Mouse (Mus musculus): ENCODE data around the gene Sirpa. TPM values are rescaled to one million over a fixed set of nuclear protein-coding genes. Genes with fewer than 3 reads are reported as not detected.

The Sirpa gene
- total and polyA plus RNA-seq, 3 experiments: not detected

DNA sequence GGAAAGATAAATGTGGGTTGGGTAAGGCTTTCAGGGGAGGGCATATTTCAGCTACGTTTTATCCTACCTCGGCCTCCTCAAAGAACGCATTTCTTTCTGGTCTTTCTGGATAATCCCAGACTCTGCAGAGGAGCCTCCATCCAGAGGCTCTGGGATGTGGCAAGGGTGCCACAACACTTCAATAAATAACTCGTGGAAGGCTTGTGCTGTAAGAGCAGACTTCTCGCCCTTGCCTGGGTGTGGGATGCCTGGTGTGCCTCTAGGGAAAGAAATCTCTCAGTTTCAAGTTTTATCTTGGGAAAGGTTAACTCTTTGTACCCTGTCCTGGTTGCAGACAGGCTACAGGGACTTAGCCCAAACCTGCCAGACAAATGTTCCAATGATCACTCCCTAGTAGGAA lies 23.1 kb upstream of the Sirpa start:
- DNase-seq (ENCODE audit: low read depth, low spot score): no peak
- TF ChIP-seq MEF2A (IDR thresholded peaks at IDR 0.05; ENCODE audit: extremely low read depth, insufficient replicate concordance, low read depth, low read length, poor library complexity, severe bottlenecking) (no peak), ZC3H11A (IDR thresholded peaks at IDR 0.05; ENCODE audit: low read depth, low read length) (no peak), CHD1 (IDR thresholded peaks at IDR 0.05; ENCODE audit: low read depth, low read length) (no peak), MXI1 (IDR thresholded peaks at IDR 0.05; ENCODE audit: low read depth, low read length) (no peak), ELF1 (IDR thresholded peaks at IDR 0.05; ENCODE audit: low read depth, low read length) (no peak), TBP (IDR thresholded peaks at IDR 0.05; ENCODE audit: low read depth, low read length) (no peak), GATA1 (IDR thresholded peaks at IDR 0.05; ENCODE audit: low read depth, low read length) (no peak), USF2 (IDR thresholded peaks at IDR 0.05; ENCODE audit: borderline replicate concordance in 1 of 2, insufficient read depth in 1 of 2, low read depth in 1 of 2, low read length in 2 of 2) (no peak), MAX (IDR thresholded peaks at IDR 0.05; ENCODE audit: low read length) (no peak), ZNF384 (IDR thresholded peaks at IDR 0.05; ENCODE audit: low read depth, low read length) (no peak), NRF1 (IDR thresholded peaks at IDR 0.05; ENCODE audit: insufficient read depth, low read depth, low read length, poor library complexity, severe bottlenecking) (no peak), TCF12 (IDR thresholded peaks at IDR 0.05; ENCODE audit: low read depth, low read length) (no peak), RAD21 (IDR thresholded peaks at IDR 0.05; ENCODE audit: low read depth, low read length) (no peak), CTCF (IDR thresholded peaks at IDR 0.05 in 2 of 3, conservative IDR thresholded peaks at IDR 0.05 in 1 of 3; ENCODE audit: control insufficient read depth in 1 of 3, insufficient read depth in 1 of 3, low read depth in 2 of 3, low read length in 3 of 3, poor library complexity in 1 of 3, severe bottlenecking in 1 of 3) (no peak), KAT2A (conservative IDR thresholded peaks at IDR 0.05; ENCODE audit: low read depth, low read length) (no peak), JUND (IDR thresholded peaks at IDR 0.05; ENCODE audit: low read depth, low read length) (no peak), E2F4 (IDR thresholded peaks at IDR 0.05; ENCODE audit: borderline replicate concordance, low read depth, low read length) (no peak), SIN3A (IDR thresholded peaks at IDR 0.05; ENCODE audit: low read length) (no peak)

GRCm38 (mm10) chr2:129573701-129574273 lies 18.8 kb upstream of the Sirpa start:
- Histone ChIP-seq H3K4me1 (ENCODE audit: control insufficient read depth in 1 of 2, insufficient read depth in 2 of 2, low read length in 2 of 2) (no peaks in the 10 kb centered on the region), H3K9me3 (replicated peaks; ENCODE audit: insufficient read depth, low read length) (no peaks in the 10 kb centered on the region), H3K36me3 (ENCODE audit: control insufficient read depth in 1 of 2, insufficient read depth in 2 of 2, low read length in 2 of 2) (no peaks in the 10 kb centered on the region), H3K27me3 (ENCODE audit: control insufficient read depth in 1 of 2, insufficient read depth in 2 of 2, low read length in 2 of 2) (0 out of 4 replicates have a peak, but pooled peaks cover 0 to 1% of the 10 kb centered on the region in 2 experiments), H3K4me3 (ENCODE audit: control insufficient read depth in 1 of 2, insufficient read depth in 1 of 2, low read depth in 2 of 2, low read length in 2 of 2) (no peak overlapping the region), H3K79me2 (ENCODE audit: control insufficient read depth, insufficient read depth, low read length, poor library complexity) (no peaks in the 10 kb centered on the region), H3K27ac (ENCODE audit: control insufficient read depth, low read depth, low read length) (no peak overlapping the region), H3K9ac (ENCODE audit: control insufficient read depth, low read depth, low read length, poor library complexity, severe bottlenecking) (no peak overlapping the region)
- DNase-seq (ENCODE audit: low read depth, low spot score): no peak
- TF ChIP-seq CHD1 (IDR thresholded peaks at IDR 0.05; ENCODE audit: low read depth, low read length) (no peak), MEF2A (IDR thresholded peaks at IDR 0.05; ENCODE audit: extremely low read depth, insufficient replicate concordance, low read depth, low read length, poor library complexity, severe bottlenecking) (no peak), POLR2A (IDR thresholded peaks at IDR 0.05; ENCODE audit: control insufficient read depth in 1 of 2, insufficient read depth in 1 of 2, low read depth in 1 of 2, low read length in 2 of 2, poor library complexity in 1 of 2) (no peak), SMC3 (IDR thresholded peaks at IDR 0.05; ENCODE audit: low read depth, low read length) (no peak), CTCF (IDR thresholded peaks at IDR 0.05 in 2 of 3, conservative IDR thresholded peaks at IDR 0.05 in 1 of 3; ENCODE audit: control insufficient read depth in 1 of 3, insufficient read depth in 1 of 3, low read depth in 2 of 3, low read length in 3 of 3, poor library complexity in 1 of 3, severe bottlenecking in 1 of 3) (no peak), MAX (IDR thresholded peaks at IDR 0.05; ENCODE audit: low read length) (no peak)

More for the DNA sequence above, 23.1 kb upstream of the Sirpa start:
- no peak overlapping the region for H3K9ac ChIP-seq (ENCODE audit: control insufficient read depth, low read depth, low read length, poor library complexity, severe bottlenecking)
- no peaks in the 10 kb centered on the region for H3K9me3 ChIP-seq (replicated peaks; ENCODE audit: insufficient read depth, low read length)
- no peak overlapping the region for H3K27ac ChIP-seq (ENCODE audit: control insufficient read depth, low read depth, low read length)
- H3K36me3 ChIP-seq (ENCODE audit: control insufficient read depth in 1 of 2, insufficient read depth in 2 of 2, low read length in 2 of 2): no peaks in the 10 kb centered on the region
- no peak overlapping the region for H3K4me3 ChIP-seq (ENCODE audit: control insufficient read depth in 1 of 2, insufficient read depth in 1 of 2, low read depth in 2 of 2, low read length in 2 of 2)
- H3K4me1 ChIP-seq (ENCODE audit: control insufficient read depth in 1 of 2, insufficient read depth in 2 of 2, low read length in 2 of 2): no peaks in the 10 kb centered on the region
- H3K27me3 ChIP-seq (ENCODE audit: control insufficient read depth in 1 of 2, insufficient read depth in 2 of 2, low read length in 2 of 2): peaks cover 0 to 1% of the 10 kb centered on the region in 2 experiments; a peak in 1 of 4 replicates
- H3K79me2 ChIP-seq (ENCODE audit: control insufficient read depth, insufficient read depth, low read length, poor library complexity): no peaks in the 10 kb centered on the region
